Comparison of ENCODE assay signal across 8 mouse cellular contexts in genomic region chr2:155276621-155277175, GRCm38 (mm10). TPM values are rescaled to one million over a fixed set of nuclear protein-coding genes. Genes with fewer than 3 reads are reported as not detected.
DNase-seq lines count a peak whose midpoint lies in the region; ATAC-seq and TF ChIP-seq lines count a peak whose summit lies in the region.

No protein-coding gene starts in this region.

- H3K9ac ChIP-seq in embryonic facial prominence, embryonic 12.5 days = peak overlapping the region; percentile 86
- peak overlapping the region; percentile 89 for H3K9ac ChIP-seq in heart, embryonic 11.5 days (ENCODE audit: low read depth, low read length)
- H3K9ac ChIP-seq in kidney, postnatal 0 days (ENCODE audit: low read depth, low read length) = peak overlapping the region; percentile 87
- peak overlapping the region; percentile 67 for H3K9ac ChIP-seq in lung, embryonic 15.5 days

- H3K27me3 ChIP-seq in E14TG2a.4 (ENCODE audit: insufficient read depth, low read length) = no peaks in the 10 kb centered on the region
- H3K27me3 ChIP-seq in embryonic facial prominence, embryonic 12.5 days = no peaks in the 10 kb centered on the region
- no peaks in the 10 kb centered on the region for H3K27me3 ChIP-seq in heart, embryonic 11.5 days (ENCODE audit: control insufficient read depth, insufficient read depth, low read length)
- no peaks in the 10 kb centered on the region for H3K27me3 ChIP-seq in kidney, postnatal 0 days (ENCODE audit: insufficient read depth, low read length)
- H3K27me3 ChIP-seq in lung, embryonic 15.5 days = no peaks in the 10 kb centered on the region

- ATAC-seq in embryonic facial prominence, embryonic 12.5 days (ENCODE audit: insufficient number of reproducible peaks, insufficient read depth, low FRiP score, low TSS enrichment) = peak; percentile 75
- peak; percentile 84 for ATAC-seq in heart, embryonic 11.5 days (replicated peaks; ENCODE audit: insufficient number of reproducible peaks, low FRiP score, low TSS enrichment)
- peak; percentile 86 for ATAC-seq in kidney, postnatal 0 days (replicated peaks; ENCODE audit: low FRiP score, low read depth)
- ATAC-seq in lung, embryonic 15.5 days (ENCODE audit: borderline replicate concordance, extremely low read depth, low FRiP score, low TSS enrichment) = peak; percentile 95

- H3K4me1 ChIP-seq in E14TG2a.4 (replicated peaks; ENCODE audit: low read depth, low read length) = peaks cover 19% of the 10 kb centered on the region
- 0 out of 2 replicates have a peak, but pooled peaks cover 3% of the 10 kb centered on the region for H3K4me1 ChIP-seq in embryonic facial prominence, embryonic 12.5 days
- peaks cover 8% of the 10 kb centered on the region for H3K4me1 ChIP-seq in heart, embryonic 11.5 days (ENCODE audit: control insufficient read depth, insufficient read depth, low read length)
- 0 out of 2 replicates have a peak, but pooled peaks cover 11% of the 10 kb centered on the region for H3K4me1 ChIP-seq in kidney, postnatal 0 days (replicated peaks; ENCODE audit: insufficient read depth, low read length)
- H3K4me1 ChIP-seq in lung, embryonic 15.5 days = peaks cover 14% of the 10 kb centered on the region

- WGBS in embryonic facial prominence, embryonic 12.5 days = under 1% methylated on average over 49 of the region's 49 CpGs
- WGBS in heart, embryonic 11.5 days (ENCODE audit: insufficient replicate concordance) = under 1% methylated on average over 33 of the region's 49 CpGs
- under 1% methylated on average over 30 of the region's 49 CpGs for WGBS in kidney, postnatal 0 days
- under 1% methylated on average over 49 of the region's 49 CpGs for WGBS in lung, embryonic 15.5 days

- H3K4me2 ChIP-seq in embryonic facial prominence, embryonic 12.5 days (replicated peaks) = peak overlapping the region; percentile 80
- H3K4me2 ChIP-seq in heart, embryonic 11.5 days = peak overlapping the region; percentile 76
- H3K4me2 ChIP-seq in kidney, postnatal 0 days (ENCODE audit: low read length) = peak overlapping the region; percentile 75
- peak overlapping the region; percentile 69 for H3K4me2 ChIP-seq in lung, embryonic 15.5 days

- H3K27ac ChIP-seq in embryonic facial prominence, embryonic 12.5 days = peak overlapping the region; percentile 82
- peak overlapping the region; percentile 73 for H3K27ac ChIP-seq in heart, embryonic 11.5 days (ENCODE audit: low read depth, low read length)
- peak overlapping the region; percentile 89 for H3K27ac ChIP-seq in kidney, postnatal 0 days
- peak overlapping the region; percentile 71 for H3K27ac ChIP-seq in lung, embryonic 15.5 days

- H3K9me3 ChIP-seq in E14TG2a.4 (ENCODE audit: low read length) = no peaks in the 10 kb centered on the region
- no peaks in the 10 kb centered on the region for H3K9me3 ChIP-seq in embryonic facial prominence, embryonic 12.5 days
- no peaks in the 10 kb centered on the region for H3K9me3 ChIP-seq in heart, embryonic 11.5 days (replicated peaks; ENCODE audit: control insufficient read depth, low read length)
- H3K9me3 ChIP-seq in kidney, postnatal 0 days (replicated peaks; ENCODE audit: low read length) = no peaks in the 10 kb centered on the region
- no peaks in the 10 kb centered on the region for H3K9me3 ChIP-seq in lung, embryonic 15.5 days

- DNase-seq in adrenal gland, postnatal 36 days = peak; percentile 84
- peak; percentile 79 for DNase-seq in kidney, postnatal 0 days (ENCODE audit: low spot score)
- peak; percentile 64 for DNase-seq in ovary, adult 18-20 months (ENCODE audit: low spot score)
- DNase-seq in thymus, postnatal 4 days = peak; percentile 77

- H3K36me3 ChIP-seq in E14TG2a.4 (ENCODE audit: insufficient read depth, low read length) = peaks cover 18% of the 10 kb centered on the region
- peaks cover 5% of the 10 kb centered on the region; the same call in 1 of the 2 replicates for H3K36me3 ChIP-seq in embryonic facial prominence, embryonic 12.5 days
- H3K36me3 ChIP-seq in heart, embryonic 11.5 days (ENCODE audit: control insufficient read depth, insufficient read depth, low read length) = no peaks in the 10 kb centered on the region
- H3K36me3 ChIP-seq in kidney, postnatal 0 days (ENCODE audit: insufficient read depth, low read length) = 0 out of 2 replicates have a peak, but pooled peaks cover 4% of the 10 kb centered on the region
- H3K36me3 ChIP-seq in lung, embryonic 15.5 days = peaks cover 5% of the 10 kb centered on the region; the same call in 1 of the 2 replicates

- TF ChIP-seq CTCF in E14TG2a.4 (conservative IDR thresholded peaks at IDR 0.05; ENCODE audit: low read length) = no peak
- no peak for TF ChIP-seq CTCF in kidney, postnatal 0 days (IDR thresholded peaks at IDR 0.05; ENCODE audit: low read depth)

- peak overlapping the region; percentile 99 for H3K4me3 ChIP-seq in E14TG2a.4 (replicated peaks; ENCODE audit: low read length)
- H3K4me3 ChIP-seq in embryonic facial prominence, embryonic 12.5 days = peak overlapping the region; percentile 93
- peak overlapping the region; percentile 80 for H3K4me3 ChIP-seq in heart, embryonic 11.5 days (ENCODE audit: low read depth, low read length)
- H3K4me3 ChIP-seq in kidney, postnatal 0 days (replicated peaks; ENCODE audit: low read depth, low read length) = peak overlapping the region; percentile 76
- peak overlapping the region; percentile 68 for H3K4me3 ChIP-seq in lung, embryonic 15.5 days

RNA-seq across cellular contexts. Expression of gene Map1lc3a, which starts 0.6 kb away (rescaled TPM):
- total RNA-seq in adrenal gland, postnatal 36 days (2021) = 100 to 1,000 TPM; 469 to 912 TPM
- 232 and 241 TPM in 2 replicates for polyA plus RNA-seq in embryonic facial prominence, embryonic 12.5 days (2016; fragmentation: Nextera tagmentation; extraction: Ambion mirVana)
- polyA plus RNA-seq in heart, embryonic 11.5 days (2014; fragmentation: Nextera tagmentation; extraction: Ambion mirVana) = 187 and 189 TPM in 2 replicates
- polyA plus RNA-seq in kidney, postnatal 0 days (2015; fragmentation: Nextera tagmentation; extraction: Ambion mirVana) = 176 and 185 TPM in 2 replicates
- polyA plus RNA-seq in lung, embryonic 15.5 days (2015; fragmentation: Nextera tagmentation; extraction: Ambion mirVana) = 178 and 182 TPM in 2 replicates

RNA-seq across cellular contexts. Expression of gene Dynlrb1, which starts 40.4 kb away (rescaled TPM):
- 100 to 1,000 TPM; 289 to 360 TPM for total RNA-seq in adrenal gland, postnatal 36 days (2021)
- polyA plus RNA-seq in embryonic facial prominence, embryonic 12.5 days (2016; fragmentation: Nextera tagmentation; extraction: Ambion mirVana) = 435 and 454 TPM in 2 replicates
- polyA plus RNA-seq in heart, embryonic 11.5 days (2014; fragmentation: Nextera tagmentation; extraction: Ambion mirVana) = 427 and 429 TPM in 2 replicates
- 373 and 405 TPM in 2 replicates for polyA plus RNA-seq in kidney, postnatal 0 days (2015; fragmentation: Nextera tagmentation; extraction: Ambion mirVana)
- 360 and 372 TPM in 2 replicates for polyA plus RNA-seq in lung, embryonic 15.5 days (2015; fragmentation: Nextera tagmentation; extraction: Ambion mirVana)

Comparison
In these comparisons a context has a peak if more than half of its experiments do, and no peak if none do; other contexts are left out.
1. Peak in every context shown above with its lines: DNase-seq, ATAC-seq, H3K4me3 ChIP-seq and H3K27ac ChIP-seq.